Mouse (Mus musculus): Measurements from ENCODE around the gene Slc22a22.

GRCm38 (mm10) chr15:57496106-57496505 is 18.7 kb upstream of the Slc22a22 start:
- TF ChIP-seq EP300 (IDR thresholded peaks at IDR 0.05; ENCODE audit: low read depth) (no peak), CTCF (IDR thresholded peaks at IDR 0.05; ENCODE audit: low read depth) (no peak)
